Comparison of ENCODE assay signal across 20 mouse cellular contexts in the genomic region with DNA sequence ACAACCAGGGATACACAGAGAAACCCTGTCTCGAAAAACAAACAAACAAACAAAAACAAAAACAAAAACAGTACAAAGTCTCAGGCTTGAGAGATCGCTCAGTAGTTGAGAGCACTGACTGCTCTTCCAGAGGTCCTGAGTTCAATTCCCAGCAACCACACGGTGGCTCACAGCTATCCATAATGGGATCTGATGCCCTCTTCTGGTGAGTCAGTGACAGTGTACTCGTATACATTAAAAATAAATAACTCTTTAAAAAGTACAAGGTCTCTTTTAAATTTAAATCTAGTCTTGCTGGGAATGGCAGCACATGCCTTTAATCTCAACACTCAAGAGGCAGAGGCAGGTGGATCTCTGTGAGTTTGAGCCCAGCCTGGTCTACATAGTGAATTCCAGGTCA. TPM values are rescaled to one million over a fixed set of nuclear protein-coding genes. Genes with fewer than 3 reads are reported as not detected.
DNase-seq lines count a peak whose midpoint lies in the region; ATAC-seq and TF ChIP-seq lines count a peak whose summit lies in the region.
"Had no signal": no experiment of that assay in that cellular context is flagged by ENCODE, and none has a peak within 500 bp of the region (broad histone marks: within the 10 kb centered on the region; RNA-seq: fewer than 3 reads in every experiment).

No protein-coding gene starts in this region.

- no peak overlapping the region for H3K9ac ChIP-seq in hindbrain, postnatal 0 days (replicated peaks; ENCODE audit: low read length)
- H3K9ac ChIP-seq in lung, embryonic 14.5 days, result no peak overlapping the region
- H3K9ac ChIP-seq in MEL (ENCODE audit: control insufficient read depth, low read depth, low read length, poor library complexity, severe bottlenecking), result no peak overlapping the region
- H3K9ac ChIP-seq: embryonic facial prominence, embryonic 13.5 days; hindbrain, embryonic 14.5 days; liver, embryonic 15.5 days; midbrain, embryonic 12.5 days had no signal

- TF ChIP-seq POLR2A in MEL (IDR thresholded peaks at IDR 0.05; ENCODE audit: control insufficient read depth in 1 of 2, insufficient read depth in 1 of 2, low read depth in 1 of 2, low read length in 2 of 2, poor library complexity in 1 of 2), result no peak

- H3K79me2 ChIP-seq in MEL (ENCODE audit: control insufficient read depth, insufficient read depth, low read length, poor library complexity), result no peaks in the 10 kb centered on the region

- no peak for TF ChIP-seq RAD21 in MEL (IDR thresholded peaks at IDR 0.05; ENCODE audit: low read depth, low read length)

- TF ChIP-seq EP300 in MEL (IDR thresholded peaks at IDR 0.05; ENCODE audit: low read depth in 1 of 2, low read length in 2 of 2), result no peak

- WGBS in hindbrain, postnatal 0 days, result 91% methylated on average over 4 of the region's 4 CpGs
- 89% methylated on average over 4 of the region's 4 CpGs for WGBS in hindbrain, embryonic 10.5 days
- WGBS in lung, embryonic 14.5 days, result 84% methylated on average over 4 of the region's 4 CpGs

- ATAC-seq in hindbrain, postnatal 0 days, result no peak
- no peak for ATAC-seq in lung, embryonic 14.5 days (ENCODE audit: insufficient read depth)

- H3K27me3 ChIP-seq in hindbrain, postnatal 0 days (ENCODE audit: insufficient read depth, low read length), result no peaks in the 10 kb centered on the region
- H3K27me3 ChIP-seq in hindbrain, embryonic 10.5 days (ENCODE audit: insufficient read depth, poor library complexity, severe bottlenecking), result no peaks in the 10 kb centered on the region
- no peaks in the 10 kb centered on the region for H3K27me3 ChIP-seq in lung, embryonic 14.5 days (ENCODE audit: insufficient read depth, low read length)
- no peaks in the 10 kb centered on the region for H3K27me3 ChIP-seq in MEL (ENCODE audit: control insufficient read depth in 1 of 2, insufficient read depth in 2 of 2, low read length in 2 of 2)
- no peaks in the 10 kb centered on the region for H3K27me3 ChIP-seq in splenic B cell, adult 2 months (ENCODE audit: control insufficient read depth, insufficient read depth, low read length, poor library complexity, severe bottlenecking)
- H3K27me3 ChIP-seq: embryonic facial prominence, embryonic 13.5 days; liver, embryonic 15.5 days; midbrain, embryonic 12.5 days had no signal

- H3K4me1 ChIP-seq in hindbrain, postnatal 0 days (ENCODE audit: insufficient read depth, low read length), result no peaks in the 10 kb centered on the region
- H3K4me1 ChIP-seq in hindbrain, embryonic 10.5 days (replicated peaks), result no peaks in the 10 kb centered on the region
- no peaks in the 10 kb centered on the region for H3K4me1 ChIP-seq in lung, embryonic 14.5 days (ENCODE audit: insufficient read depth)
- no peaks in the 10 kb centered on the region for H3K4me1 ChIP-seq in MEL (ENCODE audit: control insufficient read depth in 1 of 2, insufficient read depth in 2 of 2, low read length in 2 of 2)
- H3K4me1 ChIP-seq: embryonic facial prominence, embryonic 13.5 days; liver, embryonic 15.5 days; midbrain, embryonic 12.5 days had no signal

- no peak overlapping the region for H3K4me3 ChIP-seq in hindbrain, postnatal 0 days (ENCODE audit: low read length)
- no peak overlapping the region for H3K4me3 ChIP-seq in hindbrain, embryonic 10.5 days
- no peak overlapping the region for H3K4me3 ChIP-seq in lung, embryonic 14.5 days (ENCODE audit: low read depth, low read length)
- no peak overlapping the region for H3K4me3 ChIP-seq in MEL (ENCODE audit: control insufficient read depth in 1 of 2, insufficient read depth in 1 of 2, low read depth in 2 of 2, low read length in 2 of 2)
- H3K4me3 ChIP-seq: embryonic facial prominence, embryonic 13.5 days; liver, embryonic 15.5 days; midbrain, embryonic 12.5 days had no signal

- no peak overlapping the region for H3K4me2 ChIP-seq in hindbrain, postnatal 0 days (ENCODE audit: low read depth, low read length)
- no peak overlapping the region for H3K4me2 ChIP-seq in lung, embryonic 14.5 days
- H3K4me2 ChIP-seq: embryonic facial prominence, embryonic 13.5 days; hindbrain, embryonic 14.5 days; liver, embryonic 15.5 days; midbrain, embryonic 12.5 days had no signal

- DNase-seq in hindbrain, postnatal 0 days (ENCODE audit: low spot score), result no peak
- no peak for DNase-seq in hindbrain, embryonic 10.5 days (ENCODE audit: low spot score)
- DNase-seq in lung, embryonic 14.5 days, result no peak
- no peak for DNase-seq in lung, postnatal 14 days
- DNase-seq in MEL (ENCODE audit: low read depth, low spot score), result peak; percentile 50
- peak; percentile 19 for DNase-seq in splenic B cell, adult 2 months (ENCODE audit: low read depth, low spot score)
- no peak for DNase-seq in urinary bladder, adult 2 months (ENCODE audit: low spot score)
- no peak for DNase-seq in cerebellum, postnatal 4 days (ENCODE audit: low spot score in 2 of 2)
- DNase-seq: cerebellum, adult 9-10 months; gastrocnemius, postnatal 25 days; heart, postnatal 10 days; kidney, adult 18-20 months; kidney, postnatal 25 days; left cerebral cortex, postnatal 4 days; lung, postnatal 4 days; right cerebral cortex, adult 18-20 months had no signal

- peaks cover 57% of the 10 kb centered on the region for H3K36me3 ChIP-seq in hindbrain, postnatal 0 days (ENCODE audit: insufficient read depth, low read length)
- H3K36me3 ChIP-seq in hindbrain, embryonic 10.5 days, result peaks cover 87% of the 10 kb centered on the region
- H3K36me3 ChIP-seq in lung, embryonic 14.5 days (ENCODE audit: insufficient read depth), result peaks cover 83% of the 10 kb centered on the region
- peaks cover 0 to 20% of the 10 kb centered on the region in 2 experiments; a peak in 3 of 4 replicates for H3K36me3 ChIP-seq in MEL (ENCODE audit: control insufficient read depth in 1 of 2, insufficient read depth in 2 of 2, low read length in 2 of 2)
- peaks cover 22% of the 10 kb centered on the region for H3K36me3 ChIP-seq in splenic B cell, adult 2 months (ENCODE audit: control insufficient read depth, insufficient read depth, low read length, poor library complexity, severe bottlenecking)

- TF ChIP-seq CTCF in hindbrain, postnatal 0 days (IDR thresholded peaks at IDR 0.05; ENCODE audit: low read depth), result peak; percentile 18; the same call in 1 of the 2 replicates
- peak; percentile 20; the same call in 1 of the 2 replicates for TF ChIP-seq CTCF in lung, embryonic 14.5 days (IDR thresholded peaks at IDR 0.05; ENCODE audit: low read depth)
- peak; percentile 29 to 50 (median 41); a peak in 5 of 6 replicates for TF ChIP-seq CTCF in MEL (IDR thresholded peaks at IDR 0.05 in 2 of 3, conservative IDR thresholded peaks at IDR 0.05 in 1 of 3; ENCODE audit: control insufficient read depth in 1 of 3, insufficient read depth in 1 of 3, low read depth in 2 of 3, low read length in 3 of 3, poor library complexity in 1 of 3, severe bottlenecking in 1 of 3)

- no peak overlapping the region for H3K27ac ChIP-seq in hindbrain, postnatal 0 days
- H3K27ac ChIP-seq in hindbrain, embryonic 10.5 days, result no peak overlapping the region
- H3K27ac ChIP-seq in lung, embryonic 14.5 days (ENCODE audit: low read depth), result no peak overlapping the region
- no peak overlapping the region for H3K27ac ChIP-seq in MEL (ENCODE audit: control insufficient read depth, low read depth, low read length)
- H3K27ac ChIP-seq: embryonic facial prominence, embryonic 13.5 days; hindbrain, embryonic 14.5 days; liver, embryonic 15.5 days; midbrain, embryonic 12.5 days had no signal

- H3K9me3 ChIP-seq in hindbrain, postnatal 0 days (ENCODE audit: low read length), result no peaks in the 10 kb centered on the region
- H3K9me3 ChIP-seq in hindbrain, embryonic 10.5 days, result no peaks in the 10 kb centered on the region
- no peaks in the 10 kb centered on the region for H3K9me3 ChIP-seq in lung, embryonic 14.5 days (ENCODE audit: low read depth, low read length)
- no peaks in the 10 kb centered on the region for H3K9me3 ChIP-seq in MEL (replicated peaks; ENCODE audit: insufficient read depth, low read length)
- H3K9me3 ChIP-seq: embryonic facial prominence, embryonic 13.5 days; liver, embryonic 15.5 days; midbrain, embryonic 12.5 days had no signal

TF ChIP-seq in MEL, 35 proteins besides CTCF, POLR2A, EP300 and RAD21 (continues in another document):
- TF ChIP-seq HCFC1 (IDR thresholded peaks at IDR 0.05; ENCODE audit: low read depth, low read length), result no peak
- TF ChIP-seq MXI1 (IDR thresholded peaks at IDR 0.05; ENCODE audit: low read depth, low read length), result no peak
- TF ChIP-seq SMC3 (IDR thresholded peaks at IDR 0.05; ENCODE audit: low read depth, low read length), result peak; percentile 32; the same call in 1 of the 2 replicates

RNA-seq across cellular contexts. Expression of gene Psmb1, which starts 26.9 kb away (rescaled TPM):
- total RNA-seq in hindbrain, postnatal 0 days (2014; rRNA removed), result 91.8 and 101 TPM in 2 replicates
- 273 TPM in 2 replicates for polyA plus RNA-seq in hindbrain, postnatal 0 days (2015; fragmentation: Nextera tagmentation; extraction: Ambion mirVana)
- polyA plus RNA-seq in hindbrain, embryonic 10.5 days (2016; fragmentation: Nextera tagmentation; extraction: Ambion mirVana), result 291 TPM in 2 replicates
- 268 and 272 TPM in 2 replicates for polyA plus RNA-seq in lung, embryonic 14.5 days (2014; fragmentation: Nextera tagmentation; extraction: Ambion mirVana)
- total RNA-seq in MEL (2012; rRNA removed), result 222 and 230 TPM in 2 replicates
- polyA plus RNA-seq in MEL (2012; ENCODE audit: insufficient read depth in 1 of 2, insufficient read length in 2 of 2, low read depth in 1 of 2, low replicate concordance in 2 of 2, missing spikeins in 1 of 2), result 100 to 1,000 TPM; 200 to 445 TPM
- 145 and 185 TPM in 2 replicates for polyA plus RNA-seq in urinary bladder, adult 2 months (2012; rRNA removed)

RNA-seq across cellular contexts. Expression of gene Tbp, which starts 27.0 kb away (rescaled TPM):
- 56.3 and 57.4 TPM in 2 replicates for total RNA-seq in hindbrain, postnatal 0 days (2014; rRNA removed)
- 40.6 and 42.8 TPM in 2 replicates for polyA plus RNA-seq in hindbrain, postnatal 0 days (2015; fragmentation: Nextera tagmentation; extraction: Ambion mirVana)
- 62.1 and 64.2 TPM in 2 replicates for polyA plus RNA-seq in hindbrain, embryonic 10.5 days (2016; fragmentation: Nextera tagmentation; extraction: Ambion mirVana)
- polyA plus RNA-seq in lung, embryonic 14.5 days (2014; fragmentation: Nextera tagmentation; extraction: Ambion mirVana), result 53.6 and 53.8 TPM in 2 replicates
- total RNA-seq in MEL (2012; rRNA removed), result 38.5 and 40.0 TPM in 2 replicates
- polyA plus RNA-seq in MEL (2012; ENCODE audit: insufficient read depth in 1 of 2, insufficient read length in 2 of 2, low read depth in 1 of 2, low replicate concordance in 2 of 2, missing spikeins in 1 of 2), result 100 to 1,000 TPM in 1 of 2 experiments, 10 to 100 TPM in 1; 79.6 to 490 TPM
- 29.3 and 32.4 TPM in 2 replicates for polyA plus RNA-seq in urinary bladder, adult 2 months (2012; rRNA removed)

RNA-seq across cellular contexts. Expression of gene Pdcd2, which starts 54.4 kb away (rescaled TPM):
- 51.5 and 68.4 TPM in 2 replicates for total RNA-seq in hindbrain, postnatal 0 days (2014; rRNA removed)
- 48.7 and 49.2 TPM in 2 replicates for polyA plus RNA-seq in hindbrain, postnatal 0 days (2015; fragmentation: Nextera tagmentation; extraction: Ambion mirVana)
- polyA plus RNA-seq in hindbrain, embryonic 10.5 days (2016; fragmentation: Nextera tagmentation; extraction: Ambion mirVana), result 49.8 and 51.1 TPM in 2 replicates
- polyA plus RNA-seq in lung, embryonic 14.5 days (2014; fragmentation: Nextera tagmentation; extraction: Ambion mirVana), result 34.2 and 39.2 TPM in 2 replicates
- total RNA-seq in MEL (2012; rRNA removed), result 106 and 109 TPM in 2 replicates
- 100 to 1,000 TPM in 1 of 2 experiments, not detected in 1; 110 TPM for polyA plus RNA-seq in MEL (2012; ENCODE audit: insufficient read depth in 1 of 2, insufficient read length in 2 of 2, low read depth in 1 of 2, low replicate concordance in 2 of 2, missing spikeins in 1 of 2)
- 23.2 and 23.8 TPM in 2 replicates for polyA plus RNA-seq in urinary bladder, adult 2 months (2012; rRNA removed)

Comparison
In these comparisons a context has a peak if more than half of its experiments do, and no peak if none do; other contexts are left out.
1. DNase-seq: peak in MEL (single experiment) and splenic B cell, adult 2 months (single experiment); none in hindbrain, postnatal 0 days (single experiment), hindbrain, embryonic 10.5 days (single experiment), lung, embryonic 14.5 days (single experiment), lung, postnatal 14 days (single experiment), urinary bladder, adult 2 months (single experiment) and cerebellum, postnatal 4 days (0 of 2).
2. Peak in every context shown above with its lines, with median percentiles within 50 percentile points of each other: CTCF ChIP-seq.